Mouse (Mus musculus) MEL (cell line): ENCODE measurements around the gene Gm17268.

Experiments used
- BHLHE40 ChIP-seq: IDR thresholded peaks from 2 replicates; pipeline ENCODE4 v1.6.1; 2012; ENCODE audit warnings: low read depth, mild to moderate bottlenecking, inconsistent platforms, low read length, improper control_type of control experiment, borderline replicate concordance
- CTCF ChIP-seq, 3 experiments: IDR thresholded peaks in 2 of 3; conservative IDR thresholded peaks in 1 of 3; 2 replicates each; pipeline ENCODE4 v1.5.1; 2011 to 2012; ENCODE audit warnings: low read length in 3 of 3, low read depth in 2 of 3, mild to moderate bottlenecking in 2 of 3, improper control_type of control experiment in 1 of 3, inconsistent platforms in 1 of 3, mixed read lengths in 1 of 3, moderate library complexity in 1 of 3; ENCODE audit not compliant: control insufficient read depth in 1 of 3, insufficient read depth in 1 of 3, poor library complexity in 1 of 3, severe bottlenecking in 1 of 3
- ELF1 ChIP-seq: IDR thresholded peaks from 2 replicates; pipeline ENCODE4 v1.6.1; 2014; ENCODE audit warnings: low read depth, mild to moderate bottlenecking, inconsistent platforms, low read length, improper control_type of control experiment, moderate library complexity
- EP300 ChIP-seq, 2 experiments: IDR thresholded peaks; 2 replicates each; pipeline ENCODE4 v1.6.1; 2011; ENCODE audit warnings: improper control_type of control experiment in 2 of 2, low read length in 2 of 2, low read depth in 1 of 2, mild to moderate bottlenecking in 1 of 2
- GATA1 ChIP-seq: IDR thresholded peaks from 2 replicates; pipeline ENCODE4 v1.6.1; 2011; ENCODE audit warnings: low read depth, low read length, improper control_type of control experiment
- HCFC1 ChIP-seq: IDR thresholded peaks from 2 replicates; pipeline ENCODE4 v1.6.1; 2012; ENCODE audit warnings: low read depth, mild to moderate bottlenecking, inconsistent platforms, low read length, improper control_type of control experiment, moderate library complexity
- MAX ChIP-seq: IDR thresholded peaks from 2 replicates; pipeline ENCODE4 v1.6.1; 2011; ENCODE audit warnings: low read length, improper control_type of control experiment
- MAZ ChIP-seq: IDR thresholded peaks from 2 replicates; pipeline ENCODE4 v1.6.1; 2012; ENCODE audit warnings: low read depth, mild to moderate bottlenecking, inconsistent platforms, low read length, improper control_type of control experiment
- MEF2A ChIP-seq: IDR thresholded peaks from 2 replicates; pipeline ENCODE4 v1.6.1; 2014; ENCODE audit warnings: low read depth, mild to moderate bottlenecking, inconsistent platforms, low read length, improper control_type of control experiment; ENCODE audit not compliant: poor library complexity, insufficient replicate concordance, severe bottlenecking; ENCODE audit errors: extremely low read depth
- POLR2A ChIP-seq, 2 experiments: IDR thresholded peaks; 2 replicates each; pipeline ENCODE4 v1.6.1; 2011 to 2012; ENCODE audit warnings: low read length in 2 of 2, mild to moderate bottlenecking in 2 of 2, control low read depth in 1 of 2, improper control_type of control experiment in 1 of 2, low read depth in 1 of 2, moderate library complexity in 1 of 2; ENCODE audit not compliant: control insufficient read depth in 1 of 2, insufficient read depth in 1 of 2, poor library complexity in 1 of 2
- SIN3A ChIP-seq: IDR thresholded peaks from 2 replicates; pipeline ENCODE4 v1.6.1; 2012; ENCODE audit warnings: low read length, improper control_type of control experiment, inconsistent platforms

- TF ChIP-seq GATA1 (no peak), CTCF (IDR thresholded peaks at IDR 0.05 in 2 of 3, conservative IDR thresholded peaks at IDR 0.05 in 1 of 3; ENCODE audit: control insufficient read depth in 1 of 3, insufficient read depth in 1 of 3, low read depth in 2 of 3, low read length in 3 of 3, poor library complexity in 1 of 3, severe bottlenecking in 1 of 3) (no peak), MAX (no peak), POLR2A (IDR thresholded peaks at IDR 0.05; ENCODE audit: control insufficient read depth in 1 of 2, insufficient read depth in 1 of 2, low read depth in 1 of 2, low read length in 2 of 2, poor library complexity in 1 of 2) (no peak), MAZ (no peak), HCFC1 (no peak), EP300 (IDR thresholded peaks at IDR 0.05; ENCODE audit: low read depth in 1 of 2, low read length in 2 of 2) (no peak), BHLHE40 (no peak), MEF2A (no peak), SIN3A (no peak), ELF1 (no peak)
Observed at GRCm38 (mm10) chr11:81999469-81999868, 38.9 kb downstream of the Gm17268 start.
